In the genomic region with DNA sequence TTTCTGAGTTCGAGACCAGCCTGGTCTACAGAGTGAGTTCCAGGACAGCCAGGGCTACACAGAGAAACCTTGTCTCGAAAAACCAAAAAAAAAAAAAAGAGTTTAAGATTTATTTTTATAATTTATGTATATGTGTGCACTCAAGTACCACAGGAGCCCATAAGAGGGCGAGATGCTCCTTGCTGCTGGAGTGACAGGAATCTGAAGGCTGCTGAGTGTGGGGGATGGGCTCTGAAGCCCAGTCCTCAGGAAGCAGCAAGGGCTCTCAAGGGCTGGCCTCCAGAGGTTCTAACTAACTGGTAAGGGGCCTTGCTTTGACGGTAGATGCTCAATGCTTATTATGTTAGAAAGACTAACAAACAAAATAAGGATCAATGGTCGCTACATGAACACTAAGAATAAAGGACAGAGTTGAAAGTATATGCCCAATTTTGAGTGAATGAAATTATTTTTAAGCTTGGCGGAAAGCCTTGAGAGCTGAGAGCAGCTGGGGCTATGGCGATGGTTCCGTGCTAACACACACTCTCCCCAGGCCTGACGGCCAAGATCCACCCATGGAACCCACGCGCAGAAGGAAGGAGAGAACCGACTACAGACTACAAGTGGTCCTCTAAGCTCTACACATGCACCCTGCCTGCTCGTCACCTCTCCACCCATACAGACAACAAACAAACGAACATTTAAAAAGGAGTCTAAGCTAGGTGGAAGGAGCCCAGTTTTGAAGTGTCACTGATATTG, we compare ENCODE assay signal across 12 mouse cellular contexts. TPM values are rescaled to one million over a fixed set of nuclear protein-coding genes. Genes with fewer than 3 reads are reported as not detected.
DNase-seq lines count a peak whose midpoint lies in the region; ATAC-seq and TF ChIP-seq lines count a peak whose summit lies in the region.
"Had no signal": no experiment of that assay in that cellular context is flagged by ENCODE, and none has a peak within 500 bp of the region (broad histone marks: within the 10 kb centered on the region; RNA-seq: fewer than 3 reads in every experiment).

No protein-coding gene starts in this region.

- no peak for DNase-seq in frontal cortex, postnatal 10 days (ENCODE audit: low spot score in 2 of 2)
- no peak for DNase-seq in limb, embryonic 10.5 days (ENCODE audit: low spot score)
- DNase-seq in brain, embryonic 14.5 days (ENCODE audit: low read depth) = peak; percentile 43
- peak; percentile 51 to 61 for DNase-seq in right cerebral cortex, postnatal 10 days (ENCODE audit: low spot score in 2 of 2)
- no peak for DNase-seq in thymus, adult 18-20 months
- DNase-seq: cerebellum, adult 9-10 months had no signal

- H3K4me2 ChIP-seq in limb, embryonic 12.5 days = no peak overlapping the region
- H3K4me2 ChIP-seq: limb, embryonic 15.5 days had no signal

- peaks cover 6% of the 10 kb centered on the region; the same call in 1 of the 2 replicates for H3K4me1 ChIP-seq in limb, embryonic 12.5 days (replicated peaks)
- peaks cover 8% of the 10 kb centered on the region; the same call in 1 of the 2 replicates for H3K4me1 ChIP-seq in limb, embryonic 10.5 days
- H3K4me1 ChIP-seq: limb, embryonic 15.5 days had no signal

- H3K4me3 ChIP-seq in limb, embryonic 12.5 days (replicated peaks) = no peak overlapping the region
- H3K4me3 ChIP-seq in limb, embryonic 10.5 days = no peak overlapping the region
- H3K4me3 ChIP-seq: erythroblast, embryonic 14.5 days; limb, embryonic 15.5 days had no signal

- ATAC-seq in frontal cortex, adult (ENCODE audit: low TSS enrichment) = peak; percentile 83
- no peak for ATAC-seq in limb, embryonic 12.5 days (ENCODE audit: insufficient number of reproducible peaks, insufficient read depth, low FRiP score, low TSS enrichment, low read depth)
- ATAC-seq in inflammation-experienced regulatory T-cells, adult 6 months = no peak
- ATAC-seq: intestine, embryonic 16.5 days had no signal

- no peaks in the 10 kb centered on the region for H3K9me3 ChIP-seq in limb, embryonic 12.5 days
- H3K9me3 ChIP-seq in limb, embryonic 10.5 days (replicated peaks) = no peaks in the 10 kb centered on the region
- H3K9me3 ChIP-seq: limb, embryonic 15.5 days had no signal

- 82% methylated on average over 14 of the region's 14 CpGs for WGBS in limb, embryonic 12.5 days
- 85% methylated on average over 14 of the region's 14 CpGs for WGBS in limb, embryonic 10.5 days

- H3K9ac ChIP-seq in limb, embryonic 12.5 days (replicated peaks) = no peak overlapping the region
- H3K9ac ChIP-seq: limb, embryonic 15.5 days had no signal

- peak; percentile 26; the same call in 1 of the 2 replicates for TF ChIP-seq CTCF in brain, embryonic 14.5 days (IDR thresholded peaks at IDR 0.05; ENCODE audit: borderline replicate concordance, extremely low read depth, insufficient read depth, insufficient read length)

- peaks cover 64% of the 10 kb centered on the region for H3K36me3 ChIP-seq in limb, embryonic 12.5 days
- peaks cover 71% of the 10 kb centered on the region for H3K36me3 ChIP-seq in limb, embryonic 10.5 days

- no peak for TF ChIP-seq POLR2A in brain, embryonic 14.5 days (IDR thresholded peaks at IDR 0.05; ENCODE audit: borderline replicate concordance, extremely low read depth, insufficient read depth, insufficient read length, poor library complexity, severe bottlenecking)

- H3K27ac ChIP-seq in limb, embryonic 12.5 days = 0 out of 2 replicates have a peak overlapping the region, but pooled peaks have one; percentile 51
- no peak overlapping the region for H3K27ac ChIP-seq in limb, embryonic 10.5 days
- H3K27ac ChIP-seq: limb, embryonic 15.5 days had no signal

- H3K27me3 ChIP-seq in limb, embryonic 12.5 days = no peaks in the 10 kb centered on the region
- H3K27me3 ChIP-seq in limb, embryonic 10.5 days (ENCODE audit: low read depth, poor library complexity, severe bottlenecking) = no peaks in the 10 kb centered on the region
- H3K27me3 ChIP-seq: limb, embryonic 15.5 days had no signal

RNA-seq across cellular contexts. Expression of a gene that starts 16.2 kb away (rescaled TPM):
- polyA plus RNA-seq in limb, embryonic 12.5 days (2016; fragmentation: Nextera tagmentation; extraction: Ambion mirVana) = 36.2 and 38.5 TPM in 2 replicates
- 41.0 and 43.2 TPM in 2 replicates for polyA plus RNA-seq in limb, embryonic 10.5 days (2016; fragmentation: Nextera tagmentation; extraction: Ambion mirVana)
- 36.4 and 45.3 TPM in 2 replicates for polyA plus RNA-seq in brain, embryonic 14.5 days (2012; rRNA removed)
- polyA plus RNA-seq in inflammation-experienced regulatory T-cells, adult 6 months (2017; shearing (Covaris generic)) = 10 to 100 TPM; 16.4 to 30.5 (median 17.6) TPM

RNA-seq across cellular contexts. Expression of a gene that starts 24.0 kb away (rescaled TPM):
- 68.2 and 70.3 TPM in 2 replicates for polyA plus RNA-seq in limb, embryonic 12.5 days (2016; fragmentation: Nextera tagmentation; extraction: Ambion mirVana)
- polyA plus RNA-seq in limb, embryonic 10.5 days (2016; fragmentation: Nextera tagmentation; extraction: Ambion mirVana) = 54.5 and 61.3 TPM in 2 replicates
- 72.1 and 92.2 TPM in 2 replicates for polyA plus RNA-seq in brain, embryonic 14.5 days (2012; rRNA removed)
- 10 to 100 TPM; 66.2 to 89.2 (median 79.6) TPM for polyA plus RNA-seq in inflammation-experienced regulatory T-cells, adult 6 months (2017; shearing (Covaris generic))

RNA-seq across cellular contexts. Expression of a gene that starts 24.3 kb away (rescaled TPM):
- polyA plus RNA-seq in limb, embryonic 12.5 days (2016; fragmentation: Nextera tagmentation; extraction: Ambion mirVana) = 38.3 and 39.8 TPM in 2 replicates
- polyA plus RNA-seq in limb, embryonic 10.5 days (2016; fragmentation: Nextera tagmentation; extraction: Ambion mirVana) = 33.1 and 34.5 TPM in 2 replicates
- polyA plus RNA-seq in brain, embryonic 14.5 days (2012; rRNA removed) = 62.2 and 82.6 TPM in 2 replicates
- polyA plus RNA-seq in inflammation-experienced regulatory T-cells, adult 6 months (2017; shearing (Covaris generic)) = 1 to 10 TPM in 2 of 3 experiments, under 1 TPM in 1; 0.74 to 4.1 (median 3.9) TPM

RNA-seq across cellular contexts. Expression of a gene that starts 57.5 kb away (rescaled TPM):
- polyA plus RNA-seq in limb, embryonic 12.5 days (2016; fragmentation: Nextera tagmentation; extraction: Ambion mirVana) = 152 and 156 TPM in 2 replicates
- polyA plus RNA-seq in limb, embryonic 10.5 days (2016; fragmentation: Nextera tagmentation; extraction: Ambion mirVana) = 105 and 122 TPM in 2 replicates
- 331 and 353 TPM in 2 replicates for polyA plus RNA-seq in brain, embryonic 14.5 days (2012; rRNA removed)
- polyA plus RNA-seq in inflammation-experienced regulatory T-cells, adult 6 months (2017; shearing (Covaris generic)) = 100 to 1,000 TPM; 128 to 236 (median 180) TPM

RNA-seq across cellular contexts. Expression of a gene that starts 58.0 kb away (rescaled TPM):
- 126 and 133 TPM in 2 replicates for polyA plus RNA-seq in limb, embryonic 12.5 days (2016; fragmentation: Nextera tagmentation; extraction: Ambion mirVana)
- polyA plus RNA-seq in limb, embryonic 10.5 days (2016; fragmentation: Nextera tagmentation; extraction: Ambion mirVana) = 178 and 199 TPM in 2 replicates
- 42.7 and 46.1 TPM in 2 replicates for polyA plus RNA-seq in brain, embryonic 14.5 days (2012; rRNA removed)
- polyA plus RNA-seq in inflammation-experienced regulatory T-cells, adult 6 months (2017; shearing (Covaris generic)) = 10 to 100 TPM; 49.5 to 76.2 (median 64.5) TPM

Comparison
In these comparisons a context has a peak if more than half of its experiments do, and no peak if none do; other contexts are left out.
1. DNase-seq: peak in brain, embryonic 14.5 days (single experiment) and right cerebral cortex, postnatal 10 days (2 of 2); none in frontal cortex, postnatal 10 days (0 of 2), limb, embryonic 10.5 days (single experiment) and thymus, adult 18-20 months (0 of 2).